In genomic region chr9:119342728-119343127, GRCm38 (mm10) we compare ENCODE assay signal across 12 mouse cellular contexts. TPM values are rescaled to one million over a fixed set of nuclear protein-coding genes. Genes with fewer than 3 reads are reported as not detected.
DNase-seq lines count a peak whose midpoint lies in the region; ATAC-seq lines count a peak whose summit lies in the region.
"Had no signal": no experiment of that assay in that cellular context is flagged by ENCODE, and none has a peak within 500 bp of the region (broad histone marks: within the 10 kb centered on the region; RNA-seq: fewer than 3 reads in every experiment).

No protein-coding gene starts in this region.

- no peak overlapping the region for H3K9ac ChIP-seq in heart, embryonic 12.5 days
- no peak overlapping the region for H3K9ac ChIP-seq in midbrain, embryonic 16.5 days (ENCODE audit: low read depth, low read length)
- H3K9ac ChIP-seq: liver, embryonic 14.5 days had no signal

- DNase-seq in heart, adult 8-10 months (ENCODE audit: low spot score): no peak
- DNase-seq in midbrain, embryonic 10.5 days (ENCODE audit: low spot score): no peak
- DNase-seq in lung, postnatal 25 days (ENCODE audit: low spot score): peak; percentile 48
- DNase-seq in urinary bladder, adult 2 months (ENCODE audit: low spot score): no peak
- no peak for DNase-seq in gastrocnemius, postnatal 25 days
- DNase-seq in ovary, adult 18-20 months (ENCODE audit: low spot score): no peak

- no peak for ATAC-seq in heart, embryonic 12.5 days (ENCODE audit: insufficient number of reproducible peaks, low FRiP score)
- ATAC-seq in midbrain, embryonic 16.5 days: no peak

- peaks cover 14% of the 10 kb centered on the region for H3K4me1 ChIP-seq in heart, embryonic 12.5 days (replicated peaks)
- H3K4me1 ChIP-seq in midbrain, embryonic 10.5 days: peaks cover 34% of the 10 kb centered on the region
- H3K4me1 ChIP-seq in midbrain, embryonic 16.5 days (ENCODE audit: control insufficient read depth, insufficient read depth, low read length): peaks cover 20% of the 10 kb centered on the region

- H3K4me2 ChIP-seq in heart, embryonic 12.5 days: peak overlapping the region; percentile 83; the same call in 1 of the 2 replicates
- no peak overlapping the region for H3K4me2 ChIP-seq in midbrain, embryonic 16.5 days (ENCODE audit: low read length)

- H3K27ac ChIP-seq in heart, embryonic 12.5 days (ENCODE audit: poor library complexity, severe bottlenecking): no peak overlapping the region
- no peak overlapping the region for H3K27ac ChIP-seq in midbrain, embryonic 10.5 days (replicated peaks)
- no peak overlapping the region for H3K27ac ChIP-seq in midbrain, embryonic 16.5 days (ENCODE audit: low read length)
- H3K27ac ChIP-seq: heart, embryonic 10.5 days; liver, embryonic 14.5 days had no signal

- peaks cover 50% of the 10 kb centered on the region for H3K36me3 ChIP-seq in heart, embryonic 12.5 days
- peaks cover 52% of the 10 kb centered on the region for H3K36me3 ChIP-seq in midbrain, embryonic 10.5 days
- peaks cover 11% of the 10 kb centered on the region for H3K36me3 ChIP-seq in midbrain, embryonic 16.5 days (ENCODE audit: control insufficient read depth, insufficient read depth, low read length)

- no peaks in the 10 kb centered on the region for H3K9me3 ChIP-seq in heart, embryonic 12.5 days (replicated peaks)
- H3K9me3 ChIP-seq in midbrain, embryonic 10.5 days (replicated peaks): no peaks in the 10 kb centered on the region
- no peaks in the 10 kb centered on the region for H3K9me3 ChIP-seq in midbrain, embryonic 16.5 days (replicated peaks; ENCODE audit: control insufficient read depth, low read length, poor library complexity, severe bottlenecking)
- H3K9me3 ChIP-seq: heart, embryonic 10.5 days had no signal

- H3K4me3 ChIP-seq in heart, embryonic 12.5 days: no peak overlapping the region
- H3K4me3 ChIP-seq in midbrain, embryonic 10.5 days: peak overlapping the region; percentile 84; the same call in 1 of the 2 replicates
- no peak overlapping the region for H3K4me3 ChIP-seq in midbrain, embryonic 16.5 days (ENCODE audit: low read depth, low read length)

- WGBS in heart, embryonic 12.5 days: 85% methylated on average over 7 of the region's 7 CpGs
- WGBS in midbrain, embryonic 10.5 days: 92% methylated on average over 7 of the region's 7 CpGs
- 87% methylated on average over 7 of the region's 7 CpGs for WGBS in midbrain, embryonic 16.5 days

- H3K27me3 ChIP-seq in heart, embryonic 12.5 days (replicated peaks): no peaks in the 10 kb centered on the region
- peaks cover 23% of the 10 kb centered on the region for H3K27me3 ChIP-seq in midbrain, embryonic 10.5 days (ENCODE audit: low read depth, poor library complexity, severe bottlenecking)
- 0 out of 2 replicates have a peak, but pooled peaks cover 3% of the 10 kb centered on the region for H3K27me3 ChIP-seq in midbrain, embryonic 16.5 days (ENCODE audit: control insufficient read depth, insufficient read depth, low read depth, low read length)

RNA-seq across cellular contexts. Expression of gene Myd88, which starts 1.5 kb away (rescaled TPM):
- polyA plus RNA-seq in heart, embryonic 12.5 days (2016; fragmentation: Nextera tagmentation; extraction: Ambion mirVana): 10.8 and 12.7 TPM in 2 replicates
- 10 to 100 TPM; 10.7 to 12.5 (median 11.4) TPM for total RNA-seq in heart, adult 8-10 months (2022)
- 7.5 and 8.2 TPM in 2 replicates for polyA plus RNA-seq in midbrain, embryonic 10.5 days (2016; fragmentation: Nextera tagmentation; extraction: Ambion mirVana)
- polyA plus RNA-seq in midbrain, embryonic 16.5 days (2015; fragmentation: Nextera tagmentation; extraction: Ambion mirVana): 5.2 and 5.8 TPM in 2 replicates
- 19.4 and 22.4 TPM in 2 replicates for polyA plus RNA-seq in urinary bladder, adult 2 months (2012; rRNA removed)
- total RNA-seq in gastrocnemius, postnatal 25 days (2021): 1 to 10 TPM; 4.3 to 5.0 TPM

RNA-seq across cellular contexts. Expression of gene Acaa1a, which starts 3.3 kb away (rescaled TPM):
- 82.6 and 85.6 TPM in 2 replicates for polyA plus RNA-seq in heart, embryonic 12.5 days (2016; fragmentation: Nextera tagmentation; extraction: Ambion mirVana)
- 10 to 100 TPM; 75.1 to 88.4 (median 78.0) TPM for total RNA-seq in heart, adult 8-10 months (2022)
- polyA plus RNA-seq in midbrain, embryonic 10.5 days (2016; fragmentation: Nextera tagmentation; extraction: Ambion mirVana): 75.5 and 82.4 TPM in 2 replicates
- 113 and 116 TPM in 2 replicates for polyA plus RNA-seq in midbrain, embryonic 16.5 days (2015; fragmentation: Nextera tagmentation; extraction: Ambion mirVana)
- polyA plus RNA-seq in urinary bladder, adult 2 months (2012; rRNA removed): 144 and 173 TPM in 2 replicates
- total RNA-seq in gastrocnemius, postnatal 25 days (2021): 10 to 100 TPM; 38.3 to 40.9 TPM

RNA-seq across cellular contexts. Expression of gene Xylb, which starts 14.5 kb away (rescaled TPM):
- polyA plus RNA-seq in heart, embryonic 12.5 days (2016; fragmentation: Nextera tagmentation; extraction: Ambion mirVana): 1.6 and 2.4 TPM in 2 replicates
- under 1 TPM; 0.25 to 0.41 (median 0.39) TPM for total RNA-seq in heart, adult 8-10 months (2022)
- polyA plus RNA-seq in midbrain, embryonic 10.5 days (2016; fragmentation: Nextera tagmentation; extraction: Ambion mirVana): 6.9 and 7.7 TPM in 2 replicates
- 2.7 and 4.3 TPM in 2 replicates for polyA plus RNA-seq in midbrain, embryonic 16.5 days (2015; fragmentation: Nextera tagmentation; extraction: Ambion mirVana)
- 1.4 and 1.6 TPM in 2 replicates for polyA plus RNA-seq in urinary bladder, adult 2 months (2012; rRNA removed)
- total RNA-seq in gastrocnemius, postnatal 25 days (2021): under 1 TPM; 0.08 to 0.48 TPM

RNA-seq across cellular contexts. Expression of gene Oxsr1, which starts 20.5 kb away (rescaled TPM):
- 13.5 and 14.9 TPM in 2 replicates for polyA plus RNA-seq in heart, embryonic 12.5 days (2016; fragmentation: Nextera tagmentation; extraction: Ambion mirVana)
- 10 to 100 TPM; 52.5 to 63.2 (median 55.3) TPM for total RNA-seq in heart, adult 8-10 months (2022)
- 14.4 and 15.0 TPM in 2 replicates for polyA plus RNA-seq in midbrain, embryonic 10.5 days (2016; fragmentation: Nextera tagmentation; extraction: Ambion mirVana)
- 13.0 and 14.6 TPM in 2 replicates for polyA plus RNA-seq in midbrain, embryonic 16.5 days (2015; fragmentation: Nextera tagmentation; extraction: Ambion mirVana)
- 37.3 and 38.1 TPM in 2 replicates for polyA plus RNA-seq in urinary bladder, adult 2 months (2012; rRNA removed)
- total RNA-seq in gastrocnemius, postnatal 25 days (2021): 10 to 100 TPM; 42.5 to 43.1 TPM

RNA-seq across cellular contexts. Expression of gene Slc22a14, which starts 22.6 kb away (rescaled TPM):
- 0.13 TPM in 1 of 2 replicates, not detected in the other for polyA plus RNA-seq in heart, embryonic 12.5 days (2016; fragmentation: Nextera tagmentation; extraction: Ambion mirVana)
- under 1 TPM in 2 of 4 experiments, not detected in 2; 0.31 to 0.47 TPM for total RNA-seq in heart, adult 8-10 months (2022)
- polyA plus RNA-seq in midbrain, embryonic 10.5 days (2016; fragmentation: Nextera tagmentation; extraction: Ambion mirVana): not detected in 2 replicates
- polyA plus RNA-seq in midbrain, embryonic 16.5 days (2015; fragmentation: Nextera tagmentation; extraction: Ambion mirVana): 0.11 TPM in 1 of 2 replicates, not detected in the other
- 0.16 and 0.40 TPM in 2 replicates for polyA plus RNA-seq in urinary bladder, adult 2 months (2012; rRNA removed)
- not detected for total RNA-seq in gastrocnemius, postnatal 25 days (2021)
- total RNA-seq: layer of hippocampus, adult 18-20 months had no signal
- polyA plus RNA-seq: heart, embryonic 10.5 days; liver, embryonic 14.5 days; stomach, embryonic 14.5 days had no signal
